Mouse (Mus musculus) forebrain, embryonic 14.5 days (tissue): ENCODE data around the gene Sgcg. TPM values are rescaled to one million over a fixed set of nuclear protein-coding genes. Genes with fewer than 3 reads are reported as not detected.

Experiments
- ATAC-seq: fragments of 200-750 bp; cut with Nextera tagmentation; 2 replicates; pipeline ENCODE4 v1.8.0; 2017; ENCODE audit warnings: mild to moderate bottlenecking, moderate library complexity
- DNase-seq: peaks from one replicate; pipeline ENCODE4 v3.0.0-alpha.2; 2015; ENCODE audit warnings: low spot score
- H3K27ac ChIP-seq: fragments of 300-500 bp; sonication (generic); 2 replicates; pipeline ENCODE4 v1.5.1; 2014; ENCODE audit warnings: low read depth, mild to moderate bottlenecking, control low read depth, low read length, moderate library complexity
- H3K27me3 ChIP-seq: fragments of 300-500 bp; sonication (generic); replicated peaks from 2 replicates; pipeline ENCODE4 v1.6.1; 2014; ENCODE audit warnings: low read length, control low read depth, mixed read lengths; ENCODE audit not compliant: control insufficient read depth, insufficient read depth
- H3K36me3 ChIP-seq: fragments of 300-500 bp; sonication (generic); 2 replicates; pipeline ENCODE4 v1.6.1; 2014; ENCODE audit warnings: low read length, control low read depth; ENCODE audit not compliant: control insufficient read depth, insufficient read depth
- H3K4me1 ChIP-seq: fragments of 300-500 bp; sonication (generic); 2 replicates; pipeline ENCODE4 v1.6.1; 2014; ENCODE audit warnings: antibody characterized with exemption, low read length, control low read depth; ENCODE audit not compliant: control insufficient read depth, insufficient read depth
- H3K4me2 ChIP-seq: fragments of 300-500 bp; sonication (generic); 2 replicates; pipeline ENCODE4 v1.6.1; 2014; ENCODE audit warnings: mild to moderate bottlenecking, control low read depth, low read length
- H3K4me3 ChIP-seq: fragments of 300-500 bp; sonication (generic); 2 replicates; pipeline ENCODE4 v1.5.1; 2014; ENCODE audit warnings: low read depth, low read length, control low read depth
- H3K9ac ChIP-seq: fragments of 300-500 bp; sonication (generic); 2 replicates; pipeline ENCODE4 v1.6.1; 2014; ENCODE audit warnings: mild to moderate bottlenecking, low read length, control low read depth, moderate library complexity
- H3K9me3 ChIP-seq: fragments of 300-500 bp; sonication (generic); replicated peaks from 2 replicates; pipeline ENCODE4 v1.6.1; 2016; ENCODE audit warnings: low read length, control low read depth, mixed read lengths; ENCODE audit not compliant: control insufficient read depth
- WGBS: fragments of 180-500 bp; shearing (Covaris S2); extraction: QIAGEN DNeasy Blood & Tissue Kit; methylation state at CpG from one replicate; pipeline ENCODE4 v1.1.7; 2014; 5-methylcytosine and 5-hydroxymethylcytosine counted together
- polyA plus RNA-seq: library from polyadenylated mRNA; unstranded; fragments of >200 nt; fragmentation: Nextera tagmentation; extraction: Ambion mirVana; gene quantifications from 2 replicates; pipeline ENCODE4 v1.2.1, GENCODE M21; 2014

The Sgcg gene
- polyA plus RNA-seq, 1 experiment from 2014 or later, result 0.06 TPM

DNA sequence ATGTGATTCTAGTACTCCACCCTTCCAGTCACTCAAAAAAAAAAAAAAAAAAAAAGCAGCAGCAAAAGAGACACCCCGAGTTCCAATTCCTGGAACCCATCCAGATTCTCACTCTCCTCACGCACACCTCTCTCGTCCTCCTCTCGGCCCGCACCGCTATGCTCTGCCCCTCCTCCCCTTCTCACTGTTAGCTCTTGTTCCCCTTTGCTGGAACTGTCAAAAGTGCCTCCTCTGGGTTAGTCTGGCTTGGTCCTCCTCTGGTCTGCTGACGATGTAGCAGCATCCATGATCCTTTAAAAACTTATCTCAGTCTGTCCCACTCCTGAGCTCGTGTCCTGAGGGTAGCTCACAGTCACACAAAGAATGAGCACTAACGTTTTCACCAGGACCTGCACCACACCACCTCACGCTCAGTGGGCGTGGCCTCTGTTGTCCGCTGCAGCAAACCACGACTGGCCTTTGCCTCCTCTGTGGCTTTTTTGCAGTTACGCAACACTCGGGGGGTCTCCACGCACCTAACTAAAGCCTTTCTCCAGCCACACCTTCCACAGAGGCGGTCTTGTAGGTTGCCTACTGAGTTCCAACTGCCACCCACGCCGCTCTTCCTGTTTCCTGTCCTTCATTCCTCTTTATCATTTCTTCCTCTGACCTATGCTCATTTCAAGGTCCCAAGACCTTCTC is 30.5 kb upstream of the Sgcg start:
- Histone ChIP-seq H3K4me1 (no peaks in the 10 kb centered on the region), H3K4me2 (no peak overlapping the region), H3K9me3 (no peaks in the 10 kb centered on the region), H3K9ac (no peak overlapping the region), H3K4me3 (no peak overlapping the region), H3K36me3 (no peaks in the 10 kb centered on the region), H3K27ac (no peak overlapping the region), H3K27me3 (no peaks in the 10 kb centered on the region)
- ATAC-seq (no peak), DNase-seq (no peak)
- 66% methylated on average over 19 of the region's 19 CpGs for WGBS

DNA sequence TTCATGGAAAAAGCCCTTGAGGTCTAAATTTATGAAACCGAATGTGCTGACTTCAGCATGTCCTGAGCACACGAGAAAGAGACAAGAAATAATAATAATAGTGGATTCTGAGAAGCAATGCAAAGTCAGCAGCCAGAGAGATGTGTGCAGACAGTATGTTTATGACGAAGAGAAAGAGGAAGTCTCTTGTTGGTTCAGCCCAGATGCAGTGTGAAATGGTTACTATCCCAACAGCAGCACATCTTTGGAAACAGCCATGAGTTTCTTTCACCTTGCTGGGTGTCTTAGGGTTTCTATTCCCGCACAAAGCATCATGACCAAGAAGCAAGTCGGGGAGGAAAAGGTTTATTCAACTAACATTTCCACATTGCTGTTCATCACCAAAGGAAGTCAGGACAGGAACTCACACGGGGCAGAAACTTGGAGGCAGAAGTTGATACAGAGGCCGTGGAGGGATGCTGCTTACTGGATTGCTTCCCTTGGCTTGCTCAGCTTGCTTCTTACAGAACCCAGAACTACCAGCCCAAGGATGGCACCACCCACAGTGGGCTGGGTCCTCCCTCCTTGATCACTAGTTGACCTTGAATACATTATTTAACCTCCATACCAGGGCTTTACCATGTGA is 20.5 kb upstream of the Sgcg start:
- Histone ChIP-seq H3K9me3 (no peaks in the 10 kb centered on the region), H3K4me2 (no peak overlapping the region), H3K9ac (no peak overlapping the region), H3K4me1 (no peaks in the 10 kb centered on the region), H3K27ac (no peak overlapping the region), H3K36me3 (no peaks in the 10 kb centered on the region), H3K27me3 (peaks cover 13% of the 10 kb centered on the region), H3K4me3 (no peak overlapping the region)
- no peak for ATAC-seq
- no peak for DNase-seq
- 91% methylated on average over 7 of the region's 7 CpGs for WGBS

GRCm38 (mm10) chr14:61277285-61277684 is 19.0 kb upstream of the Sgcg start:
- no peak overlapping the region for H3K9ac ChIP-seq

GRCm38 (mm10) chr14:61274414-61275198 is 16.3 kb upstream of the Sgcg start:
- Histone ChIP-seq H3K27me3 (peaks cover 13% of the 10 kb centered on the region), H3K4me2 (peak overlapping the region; percentile 39), H3K4me1 (no peaks in the 10 kb centered on the region), H3K4me3 (0 out of 2 replicates have a peak overlapping the region, but pooled peaks have one; percentile 8), H3K9ac (peak overlapping the region; percentile 25; the same call in 1 of the 2 replicates), H3K27ac (no peak overlapping the region), H3K9me3 (no peaks in the 10 kb centered on the region), H3K36me3 (no peaks in the 10 kb centered on the region)
- 8% methylated on average over 38 of the region's 38 CpGs for WGBS
- ATAC-seq, result no peak
- no peak for DNase-seq

More at GRCm38 (mm10) chr14:61277285-61277684, 19.0 kb upstream of the Sgcg start:
- Histone ChIP-seq H3K4me2 (no peak overlapping the region), H3K4me3 (no peak overlapping the region), H3K9me3 (no peaks in the 10 kb centered on the region), H3K36me3 (no peaks in the 10 kb centered on the region), H3K27me3 (peaks cover 13% of the 10 kb centered on the region), H3K27ac (no peak overlapping the region), H3K4me1 (no peaks in the 10 kb centered on the region)
- 32% methylated on average over 1 of the region's 1 CpGs for WGBS
- DNase-seq (peak; percentile 21), ATAC-seq (no peak)

DNA sequence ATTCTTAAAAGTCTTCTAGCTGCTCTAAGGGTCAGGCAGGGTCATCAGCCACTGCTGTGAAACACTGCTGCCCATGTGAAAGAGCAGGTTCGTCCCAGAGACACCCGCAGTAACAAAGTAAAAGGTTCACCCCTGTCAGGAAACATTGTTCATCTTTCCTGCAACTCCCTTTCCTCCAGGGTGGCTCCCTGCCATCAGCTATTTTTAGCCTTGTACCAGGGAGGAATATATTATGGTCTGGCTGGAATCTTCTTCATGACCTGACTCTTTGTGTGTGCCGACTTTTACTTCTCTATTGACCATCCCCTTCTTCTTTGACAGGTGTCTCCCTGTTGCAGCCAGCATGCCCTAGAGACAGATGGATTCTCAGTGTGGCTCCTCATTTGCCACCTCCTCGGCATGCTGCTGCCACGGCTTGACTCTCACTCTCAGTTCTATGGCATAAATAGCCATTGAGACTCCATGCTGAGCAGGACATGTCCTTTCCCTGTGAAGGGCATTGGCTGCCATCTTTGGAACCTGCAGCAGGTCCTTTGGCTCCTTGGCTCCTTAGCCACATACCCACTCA is 9.7 kb upstream of the Sgcg start:
- no peak for DNase-seq
- H3K27ac ChIP-seq, result no peak overlapping the region
- no peak for ATAC-seq
- H3K36me3 ChIP-seq, result no peaks in the 10 kb centered on the region
- no peak overlapping the region for H3K4me3 ChIP-seq
- H3K27me3 ChIP-seq, result no peaks in the 10 kb centered on the region
- H3K9ac ChIP-seq, result no peak overlapping the region
- WGBS, result 60% methylated on average over 5 of the region's 5 CpGs
- H3K9me3 ChIP-seq, result no peaks in the 10 kb centered on the region
- H3K4me1 ChIP-seq, result no peaks in the 10 kb centered on the region
- H3K4me2 ChIP-seq, result no peak overlapping the region

DNA sequence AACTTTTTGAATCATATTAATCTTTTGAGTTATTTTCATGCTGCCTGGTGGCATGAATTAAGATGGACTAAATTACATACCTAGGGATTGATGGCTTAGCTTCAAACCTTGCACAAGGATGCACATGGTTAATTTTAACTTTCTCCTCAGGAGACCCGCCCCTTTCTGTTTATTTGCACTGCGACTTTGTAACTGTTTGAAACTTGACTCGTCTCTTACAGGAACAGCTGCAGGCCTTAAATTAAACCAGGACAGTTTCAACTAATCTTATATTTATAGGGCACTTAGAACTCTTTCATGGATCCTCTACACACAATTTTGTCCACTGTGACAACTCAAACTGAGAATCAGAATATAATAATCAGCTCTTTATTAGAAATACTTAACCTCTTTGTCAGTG is 794 bp upstream of the Sgcg start:
- DNase-seq (no peak), ATAC-seq (no peak)
- 75% methylated on average over 3 of the region's 3 CpGs for WGBS
- Histone ChIP-seq H3K9me3 (no peaks in the 10 kb centered on the region), H3K27ac (no peak overlapping the region), H3K4me2 (no peak overlapping the region), H3K27me3 (no peaks in the 10 kb centered on the region), H3K9ac (no peak overlapping the region), H3K36me3 (no peaks in the 10 kb centered on the region), H3K4me1 (no peaks in the 10 kb centered on the region), H3K4me3 (no peak overlapping the region)

DNA sequence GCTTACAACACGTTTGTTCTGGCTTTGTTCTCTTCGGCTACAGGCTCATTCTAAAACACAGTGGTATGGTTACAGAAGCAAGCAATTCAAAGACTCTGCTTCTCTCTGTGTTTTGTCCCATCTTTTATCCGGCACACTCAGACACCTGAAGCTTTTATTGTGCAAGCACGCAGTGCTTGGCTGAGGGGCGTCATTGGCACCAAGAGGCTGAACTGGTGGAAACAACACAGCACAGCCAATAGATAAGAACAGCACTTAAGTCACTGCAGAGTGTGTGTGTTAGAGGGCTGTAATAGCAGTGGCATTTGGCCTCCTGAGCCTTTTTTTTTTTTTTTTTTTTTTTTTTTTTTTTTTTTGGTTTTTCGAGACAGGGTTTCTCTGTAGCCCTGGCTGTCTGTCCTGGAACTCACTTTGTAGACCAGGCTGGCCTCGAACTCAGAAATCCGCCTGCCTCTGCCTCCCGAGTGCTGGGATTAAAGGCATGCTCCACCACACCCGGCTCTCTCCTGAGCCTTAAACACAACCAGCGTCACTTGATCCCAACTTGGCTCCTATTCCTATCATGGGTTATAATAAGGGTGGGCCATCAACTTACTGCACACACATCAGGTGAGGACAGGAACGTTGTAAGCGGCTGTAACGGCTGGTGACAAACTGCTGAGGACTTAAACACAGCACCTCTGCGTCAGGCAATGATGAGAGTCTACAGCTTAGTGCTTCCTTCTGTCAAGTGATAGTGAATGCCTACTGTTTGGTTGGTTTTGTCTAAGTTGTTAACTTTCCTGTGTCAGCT is 5.5 kb downstream of the Sgcg start:
- 87% methylated on average over 15 of the region's 15 CpGs for WGBS
- no peak for DNase-seq
- peaks cover 3% of the 10 kb centered on the region; the same call in 1 of the 2 replicates for H3K9me3 ChIP-seq
- H3K9ac ChIP-seq, result no peak overlapping the region
- H3K4me2 ChIP-seq, result no peak overlapping the region
- no peaks in the 10 kb centered on the region for H3K4me1 ChIP-seq
- no peaks in the 10 kb centered on the region for H3K27me3 ChIP-seq
- no peak for ATAC-seq
- no peaks in the 10 kb centered on the region for H3K36me3 ChIP-seq
- H3K27ac ChIP-seq, result no peak overlapping the region
- no peak overlapping the region for H3K4me3 ChIP-seq

- no peak for ATAC-seq
- no peaks in the 10 kb centered on the region for H3K27me3 ChIP-seq
- H3K4me1 ChIP-seq, result no peaks in the 10 kb centered on the region
- no peak overlapping the region for H3K4me2 ChIP-seq
- no peak overlapping the region for H3K9ac ChIP-seq
- no peak overlapping the region for H3K27ac ChIP-seq
- no peaks in the 10 kb centered on the region for H3K36me3 ChIP-seq
- DNase-seq, result no peak
- H3K9me3 ChIP-seq, result peaks cover 4% of the 10 kb centered on the region; the same call in 1 of the 2 replicates
- H3K4me3 ChIP-seq, result no peak overlapping the region
- WGBS, result 72% methylated on average over 3 of the region's 3 CpGs
These were observed 11.8 kb downstream of the Sgcg start for GRCm38 (mm10) chr14:61246444-61246843.
